Mouse (Mus musculus) Patski (cell line): ENCODE results near the gene Fam163a. TPM values are rescaled to one million over a fixed set of nuclear protein-coding genes. Genes with fewer than 3 reads are reported as not detected.
A peak's percentile ranks its signal among the peaks of the same experiment; 100 is the strongest.

Source experiments
- ATAC-seq: fragments of 100-300 bp; one replicate; pipeline ENCODE4 v1.8.0; 2021
- CTCF ChIA-PET: fragments of 350-600 bp; sonication (Branson Sonifier 250); formaldehyde crosslinking; loops from one replicate; lab custom pipeline; 2022; ENCODE audit warnings: inconsistent platforms; lab: Charles Lee
- POLR2A ChIA-PET: fragments of 350-600 bp; sonication (Branson Sonifier 250); formaldehyde crosslinking; loops from one replicate; lab custom pipeline; 2022; ENCODE audit warnings: antibody characterized with exemption, inconsistent platforms; lab: Charles Lee
- DNase-seq: peaks from one replicate; pipeline ENCODE4 v3.0.0-alpha.2; 2011; ENCODE audit warnings: low read depth, low spot score
- H3K27me3 ChIP-seq: fragments of 371-371 bp; one replicate; pipeline ENCODE4 v1.5.1; 2021
- CTCF ChIP-seq: fragments of 100-300 bp; IDR thresholded peaks from one replicate; pipeline ENCODE4 v1.5.1; 2021
- in situ Hi-C: fragments of 300-500 bp; cut with MboI; formaldehyde crosslinking; loops from 3 replicates; pipeline ENCODE4 v1.11.1; 2018; ENCODE audit warnings: low pct_unique_long_range_greater_than_20kb, mixed read lengths
- polyA plus RNA-seq: library from polyadenylated mRNA; unstranded; gene quantifications from one replicate; pipeline ENCODE4 v1.2.3, GENCODE M21; 2021

Gene Fam163a
- polyA plus RNA-seq, 1 experiment from 2014 or later: not detected

- in situ Hi-C loops: loop anchor here (10.0 kb wide), 1 partner anchor 1152 kb away; no protein-coding TSS in a partner anchor
- ATAC-seq (peak; percentile 89), DNase-seq (peak; percentile 55)
- no peak for TF ChIP-seq CTCF
- H3K27me3 ChIP-seq: no peaks in the 10 kb centered on the region
- POLR2A ChIA-PET: interaction anchor here (0.6 to 1.8 kb wide), 4 partner anchors 13 to 135 kb away, joined by 3 to 7 read pairs (median 4); no protein-coding TSS in a partner anchor
- CTCF ChIA-PET: interaction anchor here (1.7 kb wide), 1 partner anchor 135 kb away, joined by 4 read pairs; no protein-coding TSS in a partner anchor
Measured at GRCm38 (mm10) chr1:156222205-156223000, 17.6 kb upstream of the Fam163a start.

GRCm38 (mm10) chr1:156221327-156221726 lies 16.5 kb upstream of the Fam163a start:
- in situ Hi-C loops: loop anchor here (10.0 kb wide), 1 partner anchor 1153 kb away; no protein-coding TSS in a partner anchor
- no peak for ATAC-seq
- POLR2A ChIA-PET: interaction anchor here (0.8 to 1.8 kb wide), 2 partner anchors 37 to 134 kb away, joined by 3 to 7 read pairs; no protein-coding TSS in a partner anchor

GRCm38 (mm10) chr1:156218573-156218972 lies 13.7 kb upstream of the Fam163a start:
- ChIA-PET POLR2A (no interaction called here), CTCF (interaction anchor here (1.6 kb wide), 1 partner anchor 23 kb away, joined by 4 read pairs; no protein-coding TSS in a partner anchor)

More at GRCm38 (mm10) chr1:156221327-156221726, 16.5 kb upstream of the Fam163a start:
- TF ChIP-seq CTCF: no peak
- H3K27me3 ChIP-seq: no peaks in the 10 kb centered on the region
- CTCF ChIA-PET: interaction anchor here (1.7 kb wide), 1 partner anchor 134 kb away, joined by 4 read pairs; no protein-coding TSS in a partner anchor
- DNase-seq: no peak

GRCm38 (mm10) chr1:156217941-156218340 lies 13.1 kb upstream of the Fam163a start:
- TF ChIP-seq CTCF: no peak
- ATAC-seq: no peak
- CTCF ChIA-PET: interaction anchor here (1.6 kb wide), 1 partner anchor 24 kb away, joined by 4 read pairs; no protein-coding TSS in a partner anchor
- H3K27me3 ChIP-seq: no peaks in the 10 kb centered on the region
- in situ Hi-C loops: no loop called here
- DNase-seq: no peak
- POLR2A ChIA-PET: no interaction called here

More at GRCm38 (mm10) chr1:156218573-156218972, 13.7 kb upstream of the Fam163a start:
- no peak for TF ChIP-seq CTCF
- DNase-seq (no peak), ATAC-seq (no peak)
- in situ Hi-C loops: no loop called here
- H3K27me3 ChIP-seq: no peaks in the 10 kb centered on the region

- ChIA-PET CTCF (interaction anchor here (1.6 kb wide), 1 partner anchor 24 kb away, joined by 4 read pairs; no protein-coding TSS in a partner anchor), POLR2A (no interaction called here)
- TF ChIP-seq CTCF: no peak
- peaks cover 2% of the 10 kb centered on the region for H3K27me3 ChIP-seq
- in situ Hi-C loops: no loop called here
- DNase-seq (no peak), ATAC-seq (no peak)
Measured at GRCm38 (mm10) chr1:156217393-156217792, 12.6 kb upstream of the Fam163a start.

GRCm38 (mm10) chr1:156216249-156216648 lies 11.4 kb upstream of the Fam163a start:
- in situ Hi-C loops: no loop called here
- DNase-seq (no peak), ATAC-seq (no peak)
- peaks cover 5% of the 10 kb centered on the region for H3K27me3 ChIP-seq
- ChIA-PET CTCF (no interaction called here), POLR2A (no interaction called here)
- no peak for TF ChIP-seq CTCF

GRCm38 (mm10) chr1:156214651-156215050 lies 9.8 kb upstream of the Fam163a start:
- TF ChIP-seq CTCF: no peak
- ATAC-seq (no peak), DNase-seq (no peak)
- CTCF ChIA-PET: no interaction called here
- POLR2A ChIA-PET: no interaction called here
- in situ Hi-C loops: no loop called here
- H3K27me3 ChIP-seq: peaks cover 5% of the 10 kb centered on the region

- in situ Hi-C loops: no loop called here
- DNase-seq (no peak), ATAC-seq (no peak)
- peaks cover 5% of the 10 kb centered on the region for H3K27me3 ChIP-seq
- ChIA-PET CTCF (no interaction called here), POLR2A (no interaction called here)
- TF ChIP-seq CTCF: no peak
Measured at GRCm38 (mm10) chr1:156212923-156213322, 8.1 kb upstream of the Fam163a start.

- in situ Hi-C loops: no loop called here
- no peak for DNase-seq
- TF ChIP-seq CTCF: no peak
- CTCF ChIA-PET: no interaction called here
- peaks cover 5% of the 10 kb centered on the region for H3K27me3 ChIP-seq
- POLR2A ChIA-PET: no interaction called here
- ATAC-seq: no peak
Measured at GRCm38 (mm10) chr1:156211809-156212317, 7.0 kb upstream of the Fam163a start.

- DNase-seq: no peak
- no peak for ATAC-seq
- TF ChIP-seq CTCF: no peak
- ChIA-PET POLR2A (no interaction called here), CTCF (no interaction called here)
- in situ Hi-C loops: no loop called here
- peaks cover 10% of the 10 kb centered on the region for H3K27me3 ChIP-seq
Measured at GRCm38 (mm10) chr1:156205164-156205563, 338 bp upstream of the Fam163a start.
